Mouse (Mus musculus): ENCODE data around the gene Ncam1.

The Ncam1 gene

DNA sequence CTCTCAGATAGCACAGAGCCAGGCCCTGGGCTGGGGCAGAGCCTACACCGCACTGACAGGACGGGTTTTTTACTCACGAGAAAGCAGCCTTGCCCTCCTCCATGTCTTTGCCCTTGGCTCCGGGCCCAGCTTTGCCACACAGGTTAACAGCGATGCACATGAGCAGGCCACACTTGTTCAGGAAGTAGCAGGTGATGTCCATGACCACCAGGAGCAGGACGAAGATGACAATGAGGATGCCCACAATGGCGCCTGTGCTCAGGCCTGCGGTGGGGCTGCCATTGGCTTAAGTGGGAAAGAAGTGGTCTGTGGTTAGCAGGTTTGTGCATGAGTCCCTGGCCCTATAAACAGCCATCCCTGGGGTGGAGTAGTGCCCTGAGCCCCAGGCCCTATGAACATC, 289.1 kb downstream of the Ncam1 start:
- no peak for DNase-seq (ENCODE audit: extremely low spot score, low spot score)

DNA sequence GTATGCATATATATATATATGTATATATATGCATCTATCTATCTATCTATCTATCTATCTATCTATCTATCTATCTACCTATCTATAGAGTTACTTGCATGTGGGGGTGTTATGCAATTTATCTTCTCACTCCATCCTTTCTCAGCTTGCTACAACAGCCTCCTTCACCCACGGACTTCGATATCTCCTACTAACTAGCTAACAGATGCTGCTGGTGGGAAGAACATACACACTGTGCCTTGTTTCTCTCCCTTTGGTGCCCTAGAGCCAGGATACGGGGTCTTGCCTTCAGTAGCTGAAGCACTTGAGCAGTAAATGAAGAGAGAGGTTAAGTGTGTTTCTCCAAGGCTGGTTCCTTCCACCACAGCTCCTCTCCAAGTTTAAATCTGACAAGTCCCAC, 289.6 kb downstream of the Ncam1 start:
- no peak for DNase-seq (ENCODE audit: extremely low spot score, low spot score)

DNA sequence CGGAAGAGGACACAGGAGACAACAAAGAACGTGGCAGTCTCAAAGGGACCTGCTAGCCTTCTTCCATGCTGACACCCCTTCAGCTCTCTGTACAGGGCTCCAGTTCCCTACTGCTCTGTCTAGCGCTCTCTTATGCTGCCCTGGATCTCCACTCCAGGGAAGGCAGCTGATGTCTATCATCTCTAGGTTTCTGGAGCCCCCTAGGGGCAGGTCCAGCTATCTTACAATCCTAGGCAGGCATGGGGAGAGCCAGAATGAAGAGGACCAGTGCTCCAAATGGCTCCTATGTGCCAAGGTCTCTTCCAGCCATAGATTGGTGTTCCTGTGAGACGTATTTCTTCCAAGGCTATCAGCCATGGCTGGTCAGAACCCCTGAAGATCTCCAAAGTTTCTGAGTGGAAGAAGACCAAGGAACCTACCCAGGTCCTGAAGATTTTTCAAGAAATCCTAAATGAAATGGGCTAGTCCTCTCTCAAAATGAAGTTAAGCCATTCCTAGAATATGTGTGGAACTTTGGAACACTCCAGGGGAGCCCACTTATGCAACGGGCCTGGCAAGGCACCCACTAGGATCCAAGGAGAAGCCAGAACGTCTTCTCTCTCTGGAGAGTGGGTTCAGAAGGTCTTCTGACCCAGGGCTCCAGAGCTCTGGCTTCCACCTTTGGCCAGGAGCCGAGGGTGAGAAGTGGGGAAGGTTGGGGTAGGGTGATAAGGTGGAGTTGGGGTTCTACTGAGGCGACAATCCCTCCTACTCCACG, 290.7 kb downstream of the Ncam1 start:
- DNase-seq (ENCODE audit: extremely low spot score, low spot score), result no peak

DNA sequence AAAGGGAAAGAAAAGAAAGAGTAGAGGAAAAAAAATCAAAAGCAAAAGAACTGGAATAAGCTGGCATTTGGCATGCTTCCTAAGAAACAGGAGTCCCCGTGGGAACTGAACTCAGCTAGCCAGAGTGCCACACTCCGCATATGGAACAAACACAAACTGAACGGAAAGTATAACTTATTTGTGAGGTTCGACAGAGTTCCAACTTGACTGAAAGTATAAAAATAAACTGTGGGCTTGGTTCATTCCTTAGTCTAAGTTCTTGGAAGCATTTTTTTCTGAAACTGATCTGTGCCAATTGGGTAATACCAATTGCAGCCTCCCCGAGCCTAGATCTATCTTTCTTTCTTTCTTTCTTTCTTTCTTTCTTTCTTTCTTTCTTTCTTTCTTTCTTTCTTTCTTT, 294.1 kb downstream of the Ncam1 start:
- no peak for DNase-seq (ENCODE audit: extremely low spot score, low spot score)

DNA sequence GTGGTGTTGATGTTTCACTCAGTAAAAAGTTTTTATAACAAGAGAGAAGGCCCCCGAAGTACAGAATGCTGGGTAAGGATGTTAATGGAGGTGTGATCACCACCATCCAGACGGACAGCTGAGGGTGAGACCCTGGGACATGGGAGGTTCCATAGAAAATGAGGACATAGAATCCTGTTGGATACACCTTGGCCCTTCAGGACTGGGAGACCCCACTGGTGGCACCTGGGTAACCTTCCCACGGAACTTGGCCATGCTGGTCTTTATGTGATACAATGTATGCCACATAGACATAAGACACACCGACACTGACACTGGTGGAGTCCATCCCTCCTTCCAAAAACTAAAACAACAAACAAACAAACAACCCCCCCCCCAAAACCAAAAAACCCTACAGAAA, 296.5 kb downstream of the Ncam1 start:
- DNase-seq (ENCODE audit: extremely low spot score, low spot score), result no peak

DNA sequence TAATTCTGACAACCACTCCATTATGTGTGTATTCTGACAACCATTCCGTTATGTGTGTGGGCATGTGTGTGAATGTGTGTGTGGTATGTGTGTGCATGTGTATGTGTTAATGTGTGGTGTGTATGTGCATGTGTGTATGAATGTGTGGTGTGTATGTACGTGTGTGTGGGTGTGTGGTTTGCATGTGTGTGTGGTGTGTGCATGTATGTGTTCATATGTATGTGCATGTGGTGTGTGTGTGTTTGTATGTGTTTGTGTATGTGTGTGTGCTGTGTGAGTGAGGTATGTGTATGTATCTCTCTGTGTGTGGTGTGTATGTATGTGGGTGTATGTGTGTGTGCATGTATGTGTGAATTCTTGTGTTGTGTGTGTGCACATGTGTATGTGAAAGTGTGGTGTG, 298.8 kb downstream of the Ncam1 start:
- no peak for DNase-seq (ENCODE audit: extremely low spot score, low spot score)

DNA sequence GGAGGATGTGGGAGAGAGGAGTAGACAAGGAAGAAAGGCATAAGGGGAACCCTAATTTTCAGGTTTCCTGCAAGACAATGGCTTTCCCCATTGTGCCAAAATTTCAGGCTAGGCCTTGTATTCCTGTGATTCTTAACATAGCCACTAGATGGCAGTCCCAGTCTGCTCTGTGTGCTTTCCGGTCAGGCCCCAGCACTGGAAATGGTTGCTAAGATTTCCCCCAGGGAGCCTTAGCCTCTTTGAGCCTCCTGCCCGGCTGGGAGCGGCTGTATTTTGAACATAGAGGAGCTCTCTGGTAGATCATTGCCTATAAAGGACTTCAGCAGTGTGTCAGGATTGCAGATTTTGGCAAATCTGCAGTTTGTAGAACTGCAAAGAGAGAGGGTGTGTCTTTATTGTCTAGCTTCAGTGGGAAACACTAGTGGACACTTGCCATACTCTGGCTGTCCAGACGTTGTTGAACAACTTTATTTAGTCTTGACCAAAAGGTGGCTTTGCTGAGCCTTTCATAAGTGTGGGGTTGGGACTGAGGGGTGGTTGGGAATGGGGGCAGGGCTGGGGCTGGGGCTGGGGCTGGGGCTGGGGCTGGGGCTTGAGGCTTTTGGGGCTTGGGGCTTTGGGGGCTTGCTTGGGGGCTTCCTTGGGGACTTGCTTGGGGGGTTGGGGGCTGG, 304.6 kb downstream of the Ncam1 start:
- peak; percentile 60 for DNase-seq (ENCODE audit: extremely low spot score, low spot score)

DNA sequence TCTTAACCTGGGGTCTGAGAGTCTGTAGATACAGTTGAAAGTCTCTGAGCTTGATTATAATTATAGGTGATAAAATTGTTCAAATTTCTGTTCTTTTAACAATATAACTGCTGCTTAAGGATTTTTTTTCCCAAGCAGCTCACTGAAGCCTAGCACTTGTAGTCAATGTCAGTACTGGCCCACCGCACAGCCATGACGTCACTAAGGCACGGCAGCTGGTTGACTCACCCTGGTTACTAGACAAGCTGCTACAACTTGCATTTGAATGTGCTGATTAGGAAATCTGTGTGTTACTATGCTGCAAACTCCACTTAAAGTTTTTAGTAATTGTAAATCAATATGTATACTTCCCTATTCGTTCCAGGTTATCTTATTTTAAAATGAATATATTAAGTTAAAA, 308.1 kb downstream of the Ncam1 start:
- DNase-seq (ENCODE audit: extremely low spot score, low spot score), result no peak

DNA sequence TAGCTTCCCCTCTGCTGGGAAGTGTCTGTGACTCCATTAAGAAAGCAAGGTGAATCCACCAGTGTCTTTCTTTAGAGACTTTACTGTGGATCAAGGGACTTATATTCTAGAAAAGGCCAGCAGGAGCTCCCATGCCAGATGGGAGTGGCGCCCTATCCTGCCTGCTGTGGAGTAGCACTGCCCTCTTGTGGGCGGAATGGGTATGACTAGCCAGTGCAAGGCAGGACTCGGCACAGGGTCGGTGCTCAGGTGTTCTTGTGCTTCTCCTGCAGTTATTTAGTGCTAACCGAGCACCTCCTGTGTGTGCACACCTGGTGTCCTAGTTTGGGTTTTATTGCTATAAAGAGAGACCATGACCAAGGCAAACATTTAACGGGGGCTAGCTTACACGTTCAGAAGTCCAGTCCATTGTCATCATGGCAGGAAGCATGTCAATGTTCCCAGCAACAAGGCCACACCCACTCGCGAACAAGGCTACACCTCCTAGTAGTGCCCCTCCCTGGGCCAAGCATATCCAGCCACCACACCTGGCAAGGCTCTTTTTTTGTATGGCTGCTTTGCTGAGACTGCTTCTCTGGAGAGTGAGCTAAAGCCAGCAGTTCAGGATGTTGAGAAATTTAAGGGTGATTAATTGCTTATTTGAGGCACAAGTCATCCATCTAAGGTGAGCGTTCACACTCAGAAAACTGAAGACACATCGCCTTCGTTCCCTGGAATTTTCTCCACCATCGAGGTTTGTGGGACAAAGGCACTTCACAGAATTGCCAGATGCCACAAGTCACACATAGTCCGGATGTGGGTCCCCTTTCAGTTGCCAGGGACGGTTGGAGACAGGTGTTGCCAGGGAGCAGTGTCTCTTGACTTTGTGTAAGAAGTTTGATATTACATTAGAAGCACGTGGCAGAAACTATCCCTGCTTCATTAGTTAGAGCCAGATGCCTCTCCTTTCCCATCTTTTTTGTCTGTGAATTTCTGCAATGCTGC, 309.5 kb downstream of the Ncam1 start:
- peak; percentile 91 for DNase-seq (ENCODE audit: extremely low spot score, low spot score)

DNA sequence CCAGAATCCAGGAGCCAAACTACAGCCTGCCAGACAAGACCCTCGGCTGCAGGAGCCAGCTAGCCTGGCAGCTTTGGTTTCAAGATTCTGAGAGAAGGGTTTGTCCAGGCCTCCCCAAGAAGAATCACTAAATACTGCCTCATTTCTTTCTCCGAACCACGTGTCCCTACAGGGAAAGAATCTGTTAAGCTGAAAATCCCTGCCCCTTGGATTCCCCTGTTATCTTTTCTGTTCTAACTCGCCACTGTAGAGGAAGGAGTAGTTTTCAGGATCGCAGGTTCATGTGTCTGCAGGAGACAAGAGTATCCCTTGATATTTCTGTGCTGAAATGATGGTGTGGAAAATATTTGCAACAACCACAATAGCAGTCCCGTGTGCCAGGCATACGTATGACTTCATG, 310.5 kb downstream of the Ncam1 start:
- DNase-seq (ENCODE audit: extremely low spot score, low spot score), result no peak

DNA sequence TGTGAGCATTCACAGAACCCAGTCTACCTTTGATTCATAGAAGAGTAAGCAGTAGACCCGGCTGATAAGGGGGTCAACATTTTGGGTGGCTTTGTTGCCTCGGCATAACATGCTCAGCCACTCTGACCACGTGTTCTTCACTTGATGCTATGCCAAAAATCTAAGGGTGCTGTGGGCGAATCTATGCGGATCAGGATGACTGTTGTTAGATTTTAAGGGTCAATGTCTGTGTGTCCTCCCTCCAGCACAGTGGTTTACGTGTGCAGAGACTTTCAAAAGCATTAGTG, 311.1 kb downstream of the Ncam1 start:
- DNase-seq (ENCODE audit: extremely low spot score, low spot score), result no peak

DNA sequence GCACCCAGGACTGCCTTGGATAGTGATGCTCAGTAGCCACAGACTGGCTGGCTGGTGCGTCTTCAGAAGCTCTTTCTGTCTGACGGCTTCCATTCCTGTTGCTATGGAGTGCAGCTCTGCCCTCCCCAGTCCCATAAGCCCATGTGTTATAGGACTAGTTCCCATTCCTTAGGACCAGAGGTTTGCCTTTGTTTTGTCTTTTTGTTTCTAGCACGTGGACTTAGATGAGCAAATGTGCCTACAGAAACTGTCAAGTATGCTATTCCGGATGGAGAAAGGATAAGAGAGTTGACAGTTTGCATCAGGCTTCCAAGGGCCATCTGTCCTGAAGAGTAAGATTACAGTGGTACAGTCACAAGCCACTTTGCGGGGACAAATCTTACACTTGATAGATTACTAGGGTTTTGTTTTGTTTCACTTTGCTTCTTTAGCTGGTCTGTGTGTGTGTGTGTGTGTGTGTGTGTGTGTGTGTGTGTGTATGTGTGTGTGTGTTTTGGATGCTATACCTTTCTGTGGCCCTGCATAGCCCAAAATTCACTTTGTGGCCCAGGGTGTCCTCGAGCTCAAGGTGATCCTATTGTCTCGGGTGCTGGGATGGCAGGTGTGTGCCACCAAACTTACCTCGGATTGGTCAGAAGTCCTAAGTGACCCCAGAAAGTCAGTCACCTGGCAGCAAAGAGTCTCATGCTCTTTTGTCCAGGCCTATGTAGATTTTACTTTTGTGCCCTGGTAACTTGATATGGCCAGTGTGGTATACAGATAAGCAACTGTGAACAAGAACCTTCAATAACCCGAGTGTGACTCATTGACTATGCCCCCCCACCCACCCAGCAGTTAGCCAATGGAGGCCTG, 311.7 kb downstream of the Ncam1 start:
- no peak for DNase-seq (ENCODE audit: extremely low spot score, low spot score)

DNA sequence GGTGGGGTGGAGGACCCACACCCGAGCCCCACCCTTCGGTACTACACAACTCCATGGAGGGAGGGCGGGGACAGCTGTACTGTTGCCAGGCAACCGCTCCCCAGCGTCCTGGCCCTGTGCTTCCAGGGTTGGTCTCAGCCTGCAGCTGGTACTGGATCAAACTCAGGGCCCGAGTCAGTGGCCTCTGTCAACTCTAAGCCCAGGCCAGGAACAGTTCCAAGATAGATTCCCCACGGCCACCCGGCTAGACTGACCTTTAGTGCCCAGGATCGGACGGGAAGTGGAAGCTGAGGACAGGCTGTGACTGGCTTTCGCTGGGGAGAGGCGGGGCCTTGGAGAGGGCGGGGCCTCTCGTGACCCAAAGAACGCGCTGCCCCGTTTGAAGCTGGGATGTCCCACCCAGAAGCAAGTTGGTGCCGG, 312.8 kb downstream of the Ncam1 start, which contains the start of gene Ttc12:
TSS of gene Ttc12 (minus strand) at position 334 of the 420 bp plus-strand sequence.
- DNase-seq (ENCODE audit: extremely low spot score, low spot score), result peak; percentile 86

DNA sequence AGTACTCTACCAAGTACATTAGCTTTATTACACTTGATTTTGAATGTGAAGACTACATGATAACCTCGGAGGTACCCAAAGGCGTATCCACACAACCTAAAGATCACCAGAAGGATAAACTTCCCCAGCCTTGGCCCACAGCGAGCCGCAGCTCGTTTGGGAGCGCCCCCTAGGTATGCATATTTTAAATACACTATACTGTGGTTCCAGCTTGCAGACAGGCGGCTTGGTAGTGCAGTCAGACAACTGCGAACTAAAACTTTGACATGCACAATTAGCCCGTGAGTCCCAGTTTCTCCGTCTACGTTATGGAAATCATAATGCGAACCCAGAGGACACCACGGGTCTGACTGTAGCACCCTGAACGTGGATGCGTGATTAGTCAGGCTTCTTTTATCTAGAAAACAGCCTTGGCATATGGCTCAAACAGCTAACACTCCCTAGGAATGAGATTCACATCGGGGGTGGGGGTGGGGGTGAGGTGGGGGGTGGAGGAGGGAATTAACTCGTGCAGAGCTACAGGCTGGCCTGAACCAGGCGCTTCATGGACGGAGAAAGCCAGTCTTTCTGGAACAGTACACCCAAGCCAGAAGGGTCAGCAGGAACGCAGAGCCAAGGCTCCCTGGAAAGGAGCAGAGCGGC, 313.4 kb downstream of the Ncam1 start:
- DNase-seq (ENCODE audit: extremely low spot score, low spot score), result peak; percentile 49

DNA sequence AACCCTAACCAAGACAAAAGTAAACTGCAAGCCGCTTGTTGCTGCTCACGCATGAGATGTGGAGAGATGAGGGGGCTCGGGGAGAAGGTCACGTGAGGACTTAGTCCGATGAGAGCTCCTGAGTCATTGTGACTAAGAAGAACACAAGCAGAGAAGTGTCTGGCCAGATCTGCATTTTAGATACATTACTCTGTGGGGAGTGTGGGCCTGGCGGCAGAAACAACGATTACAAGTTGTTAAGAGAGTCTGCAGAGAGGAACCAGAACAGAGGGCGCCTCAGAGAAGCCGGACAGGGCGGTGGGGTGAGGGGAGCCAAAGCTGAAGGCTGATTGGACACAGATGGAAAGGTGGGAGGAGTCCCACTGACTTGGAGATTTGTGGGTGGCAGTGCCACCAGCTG, 315.4 kb downstream of the Ncam1 start:
- DNase-seq (ENCODE audit: extremely low spot score, low spot score), result peak; percentile 31

DNA sequence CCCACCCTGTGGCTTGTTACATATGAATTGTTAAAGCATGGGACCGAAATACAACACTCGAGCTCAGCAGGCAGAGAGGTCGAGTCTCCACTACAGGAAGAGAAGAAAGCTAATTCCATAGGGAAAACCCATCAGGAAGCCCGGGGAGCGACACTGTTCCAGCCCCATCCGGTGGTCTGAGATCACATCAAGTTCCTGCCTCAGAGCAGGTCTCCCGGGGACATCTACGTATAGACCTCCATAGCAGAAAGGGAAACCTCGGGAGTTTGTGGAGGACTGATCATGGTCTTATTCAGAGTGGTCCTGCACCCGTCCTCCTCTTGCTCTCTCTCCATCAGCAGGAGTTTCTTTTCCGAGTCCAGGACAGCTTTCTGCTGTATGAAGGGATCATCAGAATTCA, 326.6 kb downstream of the Ncam1 start:
- DNase-seq (ENCODE audit: extremely low spot score, low spot score), result no peak

DNA sequence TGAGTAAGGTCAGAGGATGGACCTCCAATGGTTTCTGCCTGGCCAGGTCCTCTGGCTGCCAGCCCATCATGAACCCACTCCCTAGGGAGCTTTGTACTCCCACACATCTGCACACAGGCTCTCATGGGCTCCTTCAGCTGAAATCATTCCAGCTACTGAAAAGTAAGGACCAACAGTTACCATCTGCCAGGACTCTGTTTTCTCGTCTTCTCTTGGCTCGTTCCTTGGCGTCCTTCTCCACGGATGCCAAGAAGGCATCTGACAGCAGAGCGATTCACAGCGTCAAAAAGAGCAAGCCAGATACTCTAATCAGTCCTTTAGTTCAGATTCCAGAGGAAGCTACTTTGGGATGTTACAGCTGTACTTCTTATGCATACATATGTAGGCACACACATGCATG, 327.8 kb downstream of the Ncam1 start:
- DNase-seq (ENCODE audit: extremely low spot score, low spot score), result no peak

DNA sequence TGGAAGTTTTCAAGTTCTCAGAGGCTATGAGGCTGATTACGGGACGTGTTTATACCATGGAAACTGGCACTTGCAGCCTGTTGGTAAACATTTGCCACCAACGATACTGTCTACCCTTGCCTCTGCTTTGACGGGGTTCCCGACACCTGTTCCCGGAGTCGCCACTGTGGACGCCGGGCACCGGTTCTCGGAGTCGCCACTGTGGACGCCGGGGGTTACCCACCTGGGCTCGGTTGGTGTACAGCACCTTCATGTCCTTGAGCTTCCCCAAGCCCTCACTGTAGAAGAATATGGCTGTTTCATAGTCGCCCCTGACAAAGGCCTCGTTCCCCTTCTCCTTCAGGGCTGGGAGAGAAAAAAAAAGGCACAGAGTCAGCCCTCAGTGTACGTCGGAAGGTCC, 328.7 kb downstream of the Ncam1 start:
- no peak for DNase-seq (ENCODE audit: extremely low spot score, low spot score)

DNA sequence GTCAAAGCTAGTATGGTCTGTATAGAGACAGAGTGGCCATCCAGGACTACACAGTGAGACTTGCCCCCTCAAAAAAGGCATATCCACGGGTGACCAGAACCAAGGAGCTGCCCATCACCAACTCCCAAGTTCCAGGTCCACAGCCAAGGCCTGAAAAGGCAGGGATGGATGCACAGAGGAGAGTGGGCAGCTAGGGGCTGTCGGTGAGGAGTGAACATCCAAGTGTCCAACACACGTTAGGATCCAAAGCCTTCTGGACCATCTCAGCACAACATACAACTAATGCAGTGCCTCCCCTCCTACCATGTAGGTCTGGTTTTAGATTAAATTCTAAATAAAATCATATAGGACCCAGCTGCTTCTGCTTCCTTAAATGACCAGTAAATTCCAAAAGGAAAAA, 342.6 kb downstream of the Ncam1 start:
- DNase-seq (ENCODE audit: extremely low spot score, low spot score), result no peak

DNA sequence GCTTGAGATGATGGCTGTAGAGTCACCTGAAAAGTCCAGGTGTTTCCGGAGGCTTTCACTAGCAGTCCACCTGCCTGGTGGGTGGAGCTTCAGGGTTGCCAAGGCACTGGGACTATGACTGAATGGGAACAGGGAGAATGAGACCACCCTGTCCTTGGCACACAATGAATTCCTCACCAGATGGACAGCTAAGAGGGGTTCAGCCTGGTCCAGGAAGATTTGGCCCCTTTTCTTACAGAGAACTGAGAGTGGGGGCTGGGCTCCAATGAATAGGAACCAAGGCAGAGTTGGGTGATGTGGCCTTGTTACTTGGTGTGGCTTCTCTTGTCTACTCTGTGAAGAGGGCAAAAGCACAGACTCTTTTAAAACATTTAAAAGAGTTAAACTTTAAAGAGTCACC, 346.3 kb downstream of the Ncam1 start:
- DNase-seq (ENCODE audit: extremely low spot score, low spot score), result no peak
